Mouse (Mus musculus) CH12.LX (cell line): ENCODE measurements around the gene Narfl. TPM values are rescaled to one million over a fixed set of nuclear protein-coding genes. Genes with fewer than 3 reads are reported as not detected.

ENCODE experiments used
- DNase-seq: peaks from one replicate; pipeline ENCODE4 v3.0.0-alpha.2; 2013; ENCODE audit errors: extremely low read depth
- H3K27ac ChIP-seq: 2 replicates; pipeline ENCODE4 v1.5.1; 2012; ENCODE audit warnings: low read depth, mild to moderate bottlenecking, control low read depth, moderate library complexity; ENCODE audit not compliant: insufficient read depth
- H3K27me3 ChIP-seq: replicated peaks from 2 replicates; pipeline ENCODE3; 2012; ENCODE audit warnings: inconsistent platforms
- H3K36me3 ChIP-seq, 2 experiments: replicated peaks in 1 of 2; 2 replicates each; pipeline versions ENCODE3 to v1.6.1; 2012; ENCODE audit warnings: inconsistent platforms in 1 of 2, low read length in 1 of 2, mild to moderate bottlenecking in 1 of 2, mixed read lengths in 1 of 2, moderate library complexity in 1 of 2; ENCODE audit not compliant: control insufficient read depth in 1 of 2, insufficient read depth in 1 of 2
- H3K4me1 ChIP-seq, 2 experiments: 2 replicates each; pipeline ENCODE4 v1.6.1; 2012; ENCODE audit warnings: inconsistent platforms in 1 of 2, moderate library complexity in 1 of 2; ENCODE audit not compliant: insufficient read depth in 2 of 2, control insufficient read depth in 1 of 2
- H3K4me2 ChIP-seq: 2 replicates; pipeline ENCODE4 v1.6.1; 2012; ENCODE audit warnings: low read depth, mild to moderate bottlenecking, control low read depth; ENCODE audit not compliant: poor library complexity, insufficient read depth, severe bottlenecking
- H3K4me3 ChIP-seq, 3 experiments: fragments of 150-350 bp in 1 of 3; sonication (generic) in 1 of 3; replicated peaks in 1 of 3; 2 replicates each; pipeline versions ENCODE3 to v1.5.1; 2011 to 2012; ENCODE audit warnings: low read depth in 2 of 3, low read length in 2 of 3, mild to moderate bottlenecking in 2 of 3, moderate library complexity in 2 of 3, control low read depth in 1 of 3, improper control_type of control experiment in 1 of 3, inconsistent platforms in 1 of 3, mixed read lengths in 1 of 3; ENCODE audit not compliant: poor library complexity in 1 of 3
- H3K79me2 ChIP-seq: replicated peaks from 2 replicates; pipeline ENCODE4 v1.6.1; 2012; ENCODE audit warnings: mild to moderate bottlenecking, moderate library complexity; ENCODE audit not compliant: control insufficient read depth, poor library complexity, insufficient read depth, severe bottlenecking; ENCODE audit errors: extremely low read depth
- H3K9ac ChIP-seq: 2 replicates; pipeline ENCODE4 v1.6.1; 2012; ENCODE audit warnings: low read depth, mild to moderate bottlenecking, control low read depth, moderate library complexity; ENCODE audit not compliant: insufficient read depth
- H3K9me3 ChIP-seq: replicated peaks from 2 replicates; pipeline ENCODE3; 2012; ENCODE audit warnings: low read length, inconsistent platforms, mixed read lengths
- BHLHE40 ChIP-seq: IDR thresholded peaks from 2 replicates; pipeline ENCODE4 v1.6.1; 2011; ENCODE audit warnings: mild to moderate bottlenecking, low read depth, low read length, improper control_type of control experiment
- CHD2 ChIP-seq: IDR thresholded peaks from 2 replicates; pipeline ENCODE4 v1.6.1; 2011; ENCODE audit warnings: low read length, improper control_type of control experiment
- CTCF ChIP-seq, 2 experiments: IDR thresholded peaks in 1 of 2; conservative IDR thresholded peaks in 1 of 2; 2 replicates each; pipeline ENCODE4 v1.5.1; 2011 to 2012; ENCODE audit warnings: low read depth in 2 of 2, low read length in 2 of 2, improper control_type of control experiment in 1 of 2, inconsistent platforms in 1 of 2, mild to moderate bottlenecking in 1 of 2, moderate library complexity in 1 of 2
- E2F4 ChIP-seq: IDR thresholded peaks from 2 replicates; pipeline ENCODE4 v1.6.1; 2011; ENCODE audit warnings: low read depth, low read length, improper control_type of control experiment; ENCODE audit not compliant: insufficient replicate concordance
- EP300 ChIP-seq: IDR thresholded peaks from 2 replicates; pipeline ENCODE4 v1.6.1; 2011; ENCODE audit warnings: low read length, improper control_type of control experiment
- IRF4 ChIP-seq: IDR thresholded peaks from 2 replicates; pipeline ENCODE4 v1.6.1; 2014; ENCODE audit warnings: low read depth, mild to moderate bottlenecking, inconsistent platforms, low read length, improper control_type of control experiment
- JUN ChIP-seq: IDR thresholded peaks from 2 replicates; pipeline ENCODE4 v1.6.1; 2011; ENCODE audit warnings: low read depth, mild to moderate bottlenecking, low read length, improper control_type of control experiment, moderate library complexity; ENCODE audit not compliant: insufficient read depth
- MAX ChIP-seq: IDR thresholded peaks from 2 replicates; pipeline ENCODE4 v1.6.1; 2011; ENCODE audit warnings: low read length, improper control_type of control experiment
- MAZ ChIP-seq: IDR thresholded peaks from 2 replicates; pipeline ENCODE4 v1.6.1; 2012; ENCODE audit warnings: low read depth, mild to moderate bottlenecking, inconsistent platforms, low read length, improper control_type of control experiment, moderate library complexity
- MEF2A ChIP-seq: IDR thresholded peaks from 2 replicates; pipeline ENCODE4 v1.6.1; 2014; ENCODE audit warnings: low read depth, mild to moderate bottlenecking, inconsistent platforms, low read length, improper control_type of control experiment, borderline replicate concordance
- MYC ChIP-seq: IDR thresholded peaks from 2 replicates; pipeline ENCODE4 v1.6.1; 2011; ENCODE audit warnings: low read depth, mild to moderate bottlenecking, improper control_type of control experiment, low read length
- NELFE ChIP-seq: IDR thresholded peaks from 2 replicates; pipeline ENCODE4 v1.6.1; 2011; ENCODE audit warnings: low read depth, low read length, improper control_type of control experiment
- PAX5 ChIP-seq: IDR thresholded peaks from 2 replicates; pipeline ENCODE4 v1.6.1; 2012; ENCODE audit warnings: low read length, inconsistent platforms, mixed read lengths
- POLR2A ChIP-seq: IDR thresholded peaks from 2 replicates; pipeline ENCODE4 v1.6.1; 2011; ENCODE audit warnings: low read depth, mild to moderate bottlenecking, improper control_type of control experiment, low read length
- RAD21 ChIP-seq: IDR thresholded peaks from 2 replicates; pipeline ENCODE4 v1.6.1; 2011; ENCODE audit warnings: low read depth, mild to moderate bottlenecking, low read length, improper control_type of control experiment, moderate library complexity
- RCOR1 ChIP-seq: conservative IDR thresholded peaks from 2 replicates; pipeline ENCODE4 v1.6.1; 2012; ENCODE audit warnings: low read depth, mild to moderate bottlenecking, inconsistent platforms, low read length, improper control_type of control experiment
- SIN3A ChIP-seq: IDR thresholded peaks from 2 replicates; pipeline ENCODE4 v1.6.1; 2012; ENCODE audit warnings: low read length, improper control_type of control experiment, inconsistent platforms
- SMC3 ChIP-seq: IDR thresholded peaks from 2 replicates; pipeline ENCODE4 v1.6.1; 2011; ENCODE audit warnings: low read depth, low read length, improper control_type of control experiment
- TBP ChIP-seq: conservative IDR thresholded peaks from 2 replicates; pipeline ENCODE4 v1.6.1; 2011; ENCODE audit warnings: low read depth, low read length, improper control_type of control experiment
- USF1 ChIP-seq: IDR thresholded peaks from 2 replicates; pipeline ENCODE4 v1.6.1; 2014; ENCODE audit warnings: low read depth, mild to moderate bottlenecking, inconsistent platforms, low read length, improper control_type of control experiment
- USF2 ChIP-seq: conservative IDR thresholded peaks from 2 replicates; pipeline ENCODE4 v1.6.1; 2011; ENCODE audit warnings: low read depth, low read length, improper control_type of control experiment
- ZC3H11A ChIP-seq: IDR thresholded peaks from 2 replicates; pipeline ENCODE4 v1.6.1; 2012; ENCODE audit warnings: low read depth, mild to moderate bottlenecking, inconsistent platforms, low read length, improper control_type of control experiment
- ZKSCAN1 ChIP-seq: IDR thresholded peaks from 2 replicates; pipeline ENCODE4 v1.6.1; 2012; ENCODE audit warnings: low read depth, inconsistent platforms, low read length, improper control_type of control experiment, borderline replicate concordance
- ZNF384 ChIP-seq: IDR thresholded peaks from 2 replicates; pipeline ENCODE4 v1.6.1; 2012; ENCODE audit warnings: low read depth, low read length, improper control_type of control experiment, inconsistent platforms
- dilution Hi-C: fragments of 300-500 bp; cut with MboI; formaldehyde crosslinking; loops from 2 replicates; pipeline ENCODE4 v1.14.3; 2020; ENCODE audit warnings: low sequenced_read_pairs; ENCODE audit not compliant: extremely low pct_unique_long_range_greater_than_20kb, extremely low pct_ligation_motif_present
- in situ Hi-C: fragments of 300-500 bp; cut with MboI; formaldehyde crosslinking; loops from 3 replicates; pipeline ENCODE4 v1.14.3; 2019; ENCODE audit warnings: low sequenced_read_pairs, low pct_ligation_motif_present, low pct_unique_long_range_greater_than_20kb, mixed read lengths
- polyA plus RNA-seq: library from polyadenylated mRNA; unstranded; fragments of >175 nt; gene quantifications from 2 replicates; pipeline ENCODE4 v1.2.1, GENCODE M21; 2012; ENCODE audit warnings: low read depth; ENCODE audit not compliant: insufficient read length
- total RNA-seq, 2 experiments: library from RNA; depleted of rRNA; stranded (reverse); fragments of 300-350 nt in 1 of 2; fragments of >200 nt in 1 of 2; gene quantifications; 2 replicates each; pipeline ENCODE4 v1.2.3; 2012 to 2014

The Narfl gene
- total and polyA plus RNA-seq, 3 experiments: 13.3 to 22.0 (median 16.5) TPM

DNA sequence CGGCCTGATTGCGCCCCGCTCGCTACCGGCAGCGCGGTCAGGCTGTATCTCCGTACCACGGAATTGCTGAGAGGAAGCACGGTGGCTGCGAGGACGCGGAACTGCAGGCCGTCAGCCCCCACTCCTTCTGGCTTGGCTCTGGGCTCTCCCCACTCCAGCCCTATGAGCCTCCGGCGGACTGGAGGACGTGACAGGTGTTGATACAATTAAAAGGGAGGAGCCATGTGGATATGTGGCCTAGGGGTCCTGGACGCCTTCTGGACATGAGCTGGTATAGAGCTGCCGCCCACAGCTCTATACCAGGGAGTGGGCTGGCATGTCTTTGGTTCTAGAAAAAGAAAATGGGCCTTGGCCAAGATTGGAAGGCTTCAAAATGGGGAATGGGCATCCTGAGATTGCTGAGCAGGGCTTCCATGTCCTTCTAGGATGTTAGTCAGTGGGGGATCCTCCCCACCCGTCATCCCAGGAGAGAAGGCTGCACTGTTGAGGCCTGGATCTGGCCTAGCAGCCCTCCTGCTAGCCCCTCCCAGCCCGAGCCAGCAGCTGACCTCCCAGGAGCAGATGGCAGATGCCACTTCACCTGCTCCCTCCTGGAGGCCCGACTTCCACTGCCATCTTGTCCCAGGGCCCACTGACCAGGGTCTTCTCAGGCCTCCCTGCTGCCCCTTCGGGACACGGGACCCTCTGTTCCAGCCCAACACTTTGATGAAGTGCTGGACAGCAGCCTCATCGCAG is 36.2 kb downstream of the Narfl start:
- no peaks in the 10 kb centered on the region for H3K4me1 ChIP-seq
- H3K9ac ChIP-seq: no peak overlapping the region
- H3K79me2 ChIP-seq: no peaks in the 10 kb centered on the region
- H3K4me3 ChIP-seq: no peak overlapping the region
- peaks cover 76% of the 10 kb centered on the region for H3K27me3 ChIP-seq
- in situ Hi-C loops: no loop called here
- DNase-seq: no peak
- TF ChIP-seq IRF4 (no peak), USF2 (no peak), MEF2A (no peak), SIN3A (no peak), RCOR1 (no peak), ZNF384 (no peak), POLR2A (no peak), MYC (no peak)
- TF ChIP-seq, all 38 proteins: peak for 0
- Histone ChIP-seq H3K4me2 (no peak overlapping the region), H3K9me3 (no peaks in the 10 kb centered on the region), H3K36me3 (no peaks in the 10 kb centered on the region), H3K27ac (no peak overlapping the region)
- dilution Hi-C loops: no loop called here

DNA sequence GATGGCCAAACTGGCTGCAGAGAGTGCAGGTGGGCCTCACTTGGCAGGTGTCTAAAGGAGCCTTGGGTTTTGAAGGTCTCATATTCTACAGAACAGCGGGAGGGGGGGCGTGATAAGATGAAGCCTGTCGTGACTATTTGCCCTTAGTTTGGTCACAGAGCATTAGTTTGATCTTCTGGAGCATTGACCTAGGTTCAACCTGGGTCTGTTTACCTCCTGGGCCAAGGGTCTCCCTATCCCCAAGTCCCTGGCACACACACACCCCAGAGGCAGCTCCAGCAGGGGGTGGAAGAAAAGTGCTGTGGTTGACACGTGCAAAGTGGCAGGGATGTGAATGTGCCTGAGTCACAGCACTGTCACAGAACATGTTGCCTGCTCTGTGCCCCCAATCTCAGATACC is 37.3 kb downstream of the Narfl start:
- Histone ChIP-seq H3K79me2 (no peaks in the 10 kb centered on the region), H3K9me3 (no peaks in the 10 kb centered on the region), H3K36me3 (no peaks in the 10 kb centered on the region), H3K9ac (no peak overlapping the region), H3K4me2 (no peak overlapping the region), H3K27me3 (peaks cover 82% of the 10 kb centered on the region), H3K4me3 (no peak overlapping the region), H3K4me1 (no peaks in the 10 kb centered on the region), H3K27ac (no peak overlapping the region)
- no peak for DNase-seq
- dilution Hi-C loops: no loop called here
- in situ Hi-C loops: no loop called here
- no peak for TF ChIP-seq BHLHE40
- TF ChIP-seq MAZ: no peak
- no peak for TF ChIP-seq PAX5
- no peak for TF ChIP-seq POLR2A
- no peak for TF ChIP-seq MAX
- no peak for TF ChIP-seq EP300
- no peak for TF ChIP-seq NELFE
- no peak for TF ChIP-seq CTCF (conservative IDR thresholded peaks at IDR 0.05 in 1 of 2, IDR thresholded peaks at IDR 0.05 in 1 of 2; ENCODE audit: low read depth in 2 of 2, low read length in 2 of 2)
- no peak for TF ChIP-seq E2F4
- TF ChIP-seq RAD21: no peak
- TF ChIP-seq JUN: no peak
- no peak for TF ChIP-seq TBP
- TF ChIP-seq CHD2: no peak
- TF ChIP-seq USF1: no peak
- TF ChIP-seq ZKSCAN1: no peak
- TF ChIP-seq IRF4: no peak
- no peak for TF ChIP-seq ZC3H11A
- no peak for TF ChIP-seq SMC3
- TF ChIP-seq MYC: no peak
- no peak for TF ChIP-seq MEF2A
